Mouse (Mus musculus) bone marrow macrophage, adult 2 months (primary cell): Measurements from ENCODE around the gene Csgalnact2. TPM values are rescaled to one million over a fixed set of nuclear protein-coding genes. Genes with fewer than 3 reads are reported as not detected.

Source experiments
- H3K27ac ChIP-seq: 2 replicates; pipeline ENCODE4 v1.5.1; 2012; ENCODE audit warnings: low read depth, low read length; ENCODE audit not compliant: insufficient read depth
- H3K4me1 ChIP-seq: 2 replicates; pipeline ENCODE4 v1.6.1; 2012; ENCODE audit warnings: low read length; ENCODE audit not compliant: control insufficient read depth, insufficient read depth
- H3K4me3 ChIP-seq: 2 replicates; pipeline ENCODE4 v1.5.1; 2012; ENCODE audit warnings: mild to moderate bottlenecking, low read length, moderate library complexity; ENCODE audit not compliant: insufficient read depth
- CTCF ChIP-seq: IDR thresholded peaks from 2 replicates; pipeline ENCODE4 v1.5.1; 2012; ENCODE audit warnings: low read depth, mild to moderate bottlenecking, low read length, moderate library complexity
- POLR2A ChIP-seq: IDR thresholded peaks from 2 replicates; pipeline ENCODE4 v1.6.1; 2012; ENCODE audit warnings: mild to moderate bottlenecking, low read depth, low read length, borderline replicate concordance
- polyA plus RNA-seq: library from polyadenylated mRNA; stranded (reverse); fragments of >200 nt; gene quantifications from 2 replicates; pipeline ENCODE4 v1.2.4, GENCODE M21; 2012; ENCODE audit not compliant: missing spikeins, insufficient read depth, insufficient read length

Csgalnact2 gene
- polyA plus RNA-seq, 1 experiment = 49.9 TPM

DNA sequence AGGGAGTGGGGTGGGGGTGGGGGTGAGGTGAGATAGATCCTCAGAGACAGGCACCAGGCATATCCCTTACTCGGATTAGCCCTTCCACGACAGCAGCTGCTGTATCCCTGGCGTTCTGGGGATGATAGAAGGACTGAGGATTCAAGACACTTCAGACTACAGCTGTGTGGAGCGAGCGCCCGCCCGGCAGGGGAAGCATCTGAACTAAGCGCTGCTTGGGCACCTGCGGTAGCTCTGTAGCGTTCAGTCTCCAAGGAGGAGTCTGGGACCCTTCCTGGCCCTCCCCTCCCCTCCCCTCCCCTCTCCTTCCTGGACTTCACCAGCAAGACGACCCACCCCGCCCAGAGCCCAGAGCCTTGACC lies 73.1 kb downstream of the Csgalnact2 start:
- TF ChIP-seq CTCF = no peak
- TF ChIP-seq POLR2A = no peak
- peak overlapping the region; percentile 57 for H3K4me3 ChIP-seq
- no peak overlapping the region for H3K27ac ChIP-seq
- 0 out of 2 replicates have a peak, but pooled peaks cover 2% of the 10 kb centered on the region for H3K4me1 ChIP-seq

DNA sequence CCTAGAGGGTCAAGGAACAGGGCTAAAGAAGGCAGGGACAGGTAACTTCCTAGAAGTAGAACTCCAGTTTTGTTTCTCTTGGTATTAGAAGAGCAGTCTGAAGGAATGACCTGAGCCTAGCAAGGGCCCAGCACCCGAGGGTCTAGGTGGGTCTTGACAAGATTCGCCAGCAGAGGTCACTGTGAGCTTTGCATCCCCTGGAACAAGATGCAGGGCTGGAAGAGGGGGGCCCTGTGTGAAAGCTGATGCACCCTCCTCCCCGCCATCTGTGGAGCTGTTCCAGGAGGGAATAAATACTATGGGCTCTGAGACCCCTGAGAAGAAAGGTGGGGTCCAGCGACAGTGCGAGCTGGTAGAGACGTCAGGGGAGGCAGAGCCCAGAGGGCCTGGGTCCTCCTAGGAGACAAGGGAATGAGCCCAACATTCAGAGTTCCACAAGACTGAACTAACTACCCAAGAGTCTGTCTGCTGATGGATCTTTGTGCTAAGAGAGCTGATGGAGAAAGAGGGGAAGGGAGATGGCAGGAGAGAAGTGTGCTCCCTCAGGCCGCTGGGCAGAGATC lies 73.9 kb downstream of the Csgalnact2 start:
- Histone ChIP-seq H3K4me3 (no peak overlapping the region), H3K4me1 (0 out of 2 replicates have a peak, but pooled peaks cover 2% of the 10 kb centered on the region), H3K27ac (no peak overlapping the region)
- TF ChIP-seq CTCF = peak; percentile 65
- TF ChIP-seq POLR2A = no peak

DNA sequence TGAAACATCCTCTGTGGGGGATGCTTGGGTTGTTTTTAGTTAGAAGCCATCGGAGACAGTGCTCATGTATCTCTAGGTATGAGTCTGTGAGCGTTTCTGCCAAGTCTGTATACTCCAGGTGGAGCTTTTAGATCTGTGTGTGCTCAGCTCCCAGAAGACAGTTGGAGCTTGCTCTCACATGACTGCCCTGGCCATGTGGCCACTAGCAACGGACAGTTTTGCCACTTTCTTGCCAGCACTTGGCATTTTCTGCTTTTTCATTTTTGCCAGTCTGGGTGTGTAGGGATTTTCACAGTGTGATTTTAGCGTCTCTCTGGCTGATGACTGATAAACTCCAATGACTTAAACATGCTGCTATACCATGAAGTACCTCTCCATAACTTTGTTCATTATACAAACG lies 75.7 kb downstream of the Csgalnact2 start:
- H3K27ac ChIP-seq = no peak overlapping the region
- H3K4me3 ChIP-seq = no peak overlapping the region
- no peak for TF ChIP-seq POLR2A
- TF ChIP-seq CTCF = no peak
- 0 out of 2 replicates have a peak, but pooled peaks cover 2% of the 10 kb centered on the region for H3K4me1 ChIP-seq

DNA sequence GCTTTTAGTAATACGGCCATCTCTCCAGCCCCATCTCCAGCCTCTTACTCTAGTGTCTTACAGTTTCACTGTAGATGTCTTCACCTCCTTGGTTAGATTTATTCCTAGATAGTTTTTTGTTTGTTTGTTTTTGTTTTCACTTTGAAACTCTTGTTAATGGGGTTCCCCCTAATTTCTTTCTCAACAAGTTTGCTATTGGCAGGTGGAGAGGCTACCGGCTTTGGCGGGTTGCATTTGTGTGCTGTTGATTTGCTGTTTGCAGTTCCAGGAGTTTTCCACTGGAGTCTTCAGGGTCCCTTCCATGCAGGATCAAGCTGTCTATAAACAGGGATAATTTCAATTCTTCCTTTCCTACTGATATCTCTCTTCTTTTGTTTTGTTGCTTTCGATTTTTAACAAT lies 77.7 kb downstream of the Csgalnact2 start:
- H3K27ac ChIP-seq = no peak overlapping the region
- 0 out of 2 replicates have a peak, but pooled peaks cover 2% of the 10 kb centered on the region for H3K4me1 ChIP-seq
- TF ChIP-seq POLR2A (no peak), CTCF (no peak)
- H3K4me3 ChIP-seq = no peak overlapping the region

Other genes with a start within 250 kb of the Csgalnact2 start
- gene Hnrnpf, start 238.8 kb downstream of the Csgalnact2 start, polyA plus RNA-seq = 327 and 355 TPM in 2 replicates
- gene Fxyd4, start 201.4 kb downstream of the Csgalnact2 start, polyA plus RNA-seq = not detected in 2 replicates
- gene Rasgef1a, start 127.7 kb downstream of the Csgalnact2 start, polyA plus RNA-seq = 2.3 and 3.0 TPM in 2 replicates
- not detected in 2 replicates for gene Ret, start 58.6 kb upstream of the Csgalnact2 start, polyA plus RNA-seq